Mouse (Mus musculus) liver, adult 2 months (tissue): Measurements from ENCODE around the gene Ppp1r13b. TPM values are rescaled to one million over a fixed set of nuclear protein-coding genes. Genes with fewer than 3 reads are reported as not detected.

Source experiments
- DNase-seq: peaks from one replicate; pipeline ENCODE4 v3.0.0-alpha.2; 2011; ENCODE audit warnings: low read depth, low spot score; ENCODE audit errors: extremely low read depth
- H3K27ac ChIP-seq: fragments of 200-500 bp; replicated peaks from 2 replicates; pipeline ENCODE4 v1.5.1; 2012; ENCODE audit warnings: low read depth, mild to moderate bottlenecking, control low read depth, inconsistent platforms, low read length; ENCODE audit not compliant: insufficient read depth
- H3K27me3 ChIP-seq: fragments of 200-500 bp; 2 replicates; pipeline ENCODE4 v1.6.1; 2012; ENCODE audit warnings: mild to moderate bottlenecking, moderate library complexity, low read length, inconsistent platforms; ENCODE audit not compliant: control insufficient read depth, insufficient read depth
- H3K36me3 ChIP-seq: fragments of 200-500 bp; 2 replicates; pipeline ENCODE4 v1.6.1; 2012; ENCODE audit warnings: low read length, inconsistent platforms; ENCODE audit not compliant: control insufficient read depth, insufficient read depth
- H3K4me1 ChIP-seq: fragments of 200-500 bp; 2 replicates; pipeline ENCODE4 v1.6.1; 2011; ENCODE audit warnings: low read length; ENCODE audit not compliant: control insufficient read depth, insufficient read depth
- H3K4me3 ChIP-seq: fragments of 200-500 bp; 2 replicates; pipeline ENCODE4 v1.5.1; 2011; ENCODE audit warnings: low read depth, mild to moderate bottlenecking, control low read depth, low read length, moderate library complexity; ENCODE audit not compliant: insufficient read depth
- H3K79me2 ChIP-seq: fragments of 200-500 bp; 2 replicates; pipeline ENCODE4 v1.6.1; 2012; ENCODE audit warnings: inconsistent platforms, mild to moderate bottlenecking, low read length, moderate library complexity; ENCODE audit not compliant: control insufficient read depth, insufficient read depth
- H3K9ac ChIP-seq: fragments of 200-500 bp; 2 replicates; pipeline ENCODE4 v1.6.1; 2012; ENCODE audit warnings: low read depth, mild to moderate bottlenecking, control low read depth, inconsistent platforms, low read length
- CTCF ChIP-seq: fragments of 200-500 bp; IDR thresholded peaks from 2 replicates; pipeline ENCODE4 v1.5.1; 2011; ENCODE audit warnings: low read depth, low read length, control low read depth
- POLR2A ChIP-seq: fragments of 200-500 bp; IDR thresholded peaks from 2 replicates; pipeline ENCODE4 v1.6.1; 2011; ENCODE audit warnings: low read length, control low read depth; ENCODE audit not compliant: insufficient read depth; ENCODE audit errors: extremely low read depth
- WGBS: fragments of 180-500 bp; shearing (Covaris S2); methylation state at CpG from one replicate; pipeline ENCODE4 v1.1.7; 2018; 5-methylcytosine and 5-hydroxymethylcytosine counted together
- polyA plus RNA-seq: library from polyadenylated mRNA; depleted of rRNA; stranded (reverse); fragments of >200 nt; gene quantifications from 2 replicates; pipeline ENCODE4 v1.2.3, GENCODE M21; 2012
- total RNA-seq: library from RNA; depleted of rRNA; stranded (reverse); fragments of >200 nt; gene quantifications from 2 replicates; pipeline ENCODE4 v1.2.3, GENCODE M21; 2014

The Ppp1r13b gene
- total and polyA plus RNA-seq, 2 experiments = 2.9 to 5.4 TPM

DNA sequence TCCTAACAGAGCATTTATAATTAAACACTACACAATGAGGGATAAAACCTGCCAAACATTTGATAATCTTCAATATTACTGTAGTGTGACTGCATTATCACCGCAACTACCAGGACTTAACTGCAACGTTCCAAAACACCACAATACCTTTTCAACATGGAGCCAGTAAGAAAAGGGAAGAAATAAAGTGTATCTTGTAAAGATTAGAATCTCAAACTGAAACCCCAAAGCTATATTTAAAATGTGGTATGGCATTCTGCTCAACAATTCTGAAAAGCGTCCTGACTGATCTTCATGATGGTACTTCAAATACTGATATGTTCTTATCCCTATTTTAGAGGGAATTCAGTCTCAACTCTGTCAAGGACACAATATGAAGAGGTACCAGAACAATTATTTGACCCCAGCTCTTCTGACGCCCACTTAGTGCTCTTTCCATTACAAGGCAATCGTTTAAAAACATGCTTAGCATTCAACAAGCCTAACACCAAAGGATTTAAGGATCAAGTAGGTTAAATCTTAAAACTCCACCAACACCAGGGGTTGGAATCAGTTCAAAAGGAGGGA lies 1.5 kb downstream of the Ppp1r13b start:
- WGBS = 66% methylated on average over 5 of the region's 5 CpGs
- H3K4me3 ChIP-seq = no peak overlapping the region
- H3K27me3 ChIP-seq = no peaks in the 10 kb centered on the region
- TF ChIP-seq CTCF = no peak
- TF ChIP-seq POLR2A = no peak
- no peak overlapping the region for H3K27ac ChIP-seq
- H3K4me1 ChIP-seq = peaks cover 13% of the 10 kb centered on the region
- no peak for DNase-seq
- H3K36me3 ChIP-seq = no peaks in the 10 kb centered on the region
- peaks cover 12% of the 10 kb centered on the region; the same call in 1 of the 2 replicates for H3K79me2 ChIP-seq
- H3K9ac ChIP-seq = no peak overlapping the region

DNA sequence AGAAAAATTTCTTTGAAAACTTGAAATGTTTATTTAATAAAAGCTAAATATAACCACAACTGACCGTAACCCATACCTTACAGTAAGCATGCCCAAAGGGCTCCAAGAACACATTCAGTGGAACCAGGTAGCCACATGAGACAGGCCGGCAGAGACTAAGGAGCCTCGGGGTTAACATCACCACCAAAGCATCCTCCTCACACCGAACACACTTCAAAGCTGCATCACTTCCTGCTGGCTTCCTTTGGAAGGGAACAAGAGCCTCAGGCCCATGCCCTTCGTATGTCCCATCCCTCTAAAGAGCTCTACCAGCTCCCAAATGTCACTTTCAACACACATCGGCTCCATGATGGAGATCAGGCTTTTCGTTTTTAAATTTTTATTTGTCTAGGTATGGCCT lies 5.4 kb downstream of the Ppp1r13b start:
- H3K79me2 ChIP-seq = peaks cover 39% of the 10 kb centered on the region
- H3K27me3 ChIP-seq = no peaks in the 10 kb centered on the region
- H3K4me1 ChIP-seq = peaks cover 15% of the 10 kb centered on the region
- H3K27ac ChIP-seq = no peak overlapping the region
- 77% methylated on average over 7 of the region's 7 CpGs for WGBS
- no peak overlapping the region for H3K9ac ChIP-seq
- DNase-seq = no peak
- H3K36me3 ChIP-seq = no peaks in the 10 kb centered on the region
- H3K4me3 ChIP-seq = no peak overlapping the region
- TF ChIP-seq POLR2A (no peak), CTCF (no peak)

- Histone ChIP-seq H3K27me3 (no peaks in the 10 kb centered on the region), H3K36me3 (no peaks in the 10 kb centered on the region), H3K4me1 (peaks cover 17% of the 10 kb centered on the region), H3K9ac (no peak overlapping the region), H3K79me2 (peaks cover 36% of the 10 kb centered on the region), H3K27ac (no peak overlapping the region; the same call in 1 of the 2 replicates), H3K4me3 (no peak overlapping the region)
- TF ChIP-seq CTCF (no peak), POLR2A (no peak)
- WGBS = 48% methylated on average over 12 of the region's 12 CpGs
- peak; percentile 24 for DNase-seq
Measured at GRCm38 (mm10) chr12:111901105-111901875, 6.6 kb downstream of the Ppp1r13b start.

DNA sequence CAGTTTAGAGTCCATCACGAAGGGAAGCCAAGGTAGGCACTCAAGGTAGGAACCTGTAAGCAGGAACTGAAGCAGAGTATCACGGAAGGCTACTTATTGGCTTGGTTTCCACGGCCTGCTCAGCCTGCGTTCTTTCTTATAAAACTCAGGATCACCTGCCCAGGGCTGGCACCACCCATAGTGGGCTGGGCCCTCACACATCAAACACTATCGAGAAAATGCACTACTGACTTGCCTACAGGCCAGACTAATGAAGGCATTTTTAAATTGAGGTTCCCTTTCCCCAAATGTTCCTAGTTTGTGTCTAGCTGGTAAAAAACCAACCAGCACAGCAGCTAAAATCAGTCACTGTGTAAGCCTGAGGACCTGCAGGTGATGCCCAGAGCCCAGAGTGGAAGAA lies 8.3 kb downstream of the Ppp1r13b start:
- Histone ChIP-seq H3K27ac (no peak overlapping the region), H3K4me1 (peaks cover 19% of the 10 kb centered on the region), H3K79me2 (peaks cover 41% of the 10 kb centered on the region), H3K9ac (no peak overlapping the region), H3K4me3 (no peak overlapping the region), H3K27me3 (no peaks in the 10 kb centered on the region), H3K36me3 (no peaks in the 10 kb centered on the region)
- no peak for DNase-seq
- WGBS = 81% methylated on average over 5 of the region's 5 CpGs
- TF ChIP-seq POLR2A (no peak), CTCF (no peak)

DNA sequence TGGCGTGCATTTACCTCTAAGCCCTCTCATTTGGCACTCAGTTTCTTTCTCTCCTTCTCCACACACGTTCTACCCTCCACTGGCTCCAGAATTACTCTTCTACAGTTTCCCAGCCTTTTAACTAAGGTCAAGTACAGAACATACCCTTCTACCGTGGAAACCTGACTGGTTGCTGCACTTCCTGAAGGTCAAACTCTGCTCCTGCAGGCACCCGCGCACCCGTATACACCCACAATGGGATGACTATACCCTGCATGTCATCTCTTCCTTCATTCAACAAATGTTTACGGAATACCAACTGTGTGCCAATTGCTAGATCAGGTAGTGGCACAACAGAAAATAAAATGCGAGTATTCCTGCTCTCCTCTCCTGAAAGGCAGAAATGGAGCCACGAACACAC lies 9.2 kb downstream of the Ppp1r13b start:
- Histone ChIP-seq H3K9ac (no peak overlapping the region), H3K4me1 (peaks cover 23% of the 10 kb centered on the region), H3K79me2 (peaks cover 41% of the 10 kb centered on the region), H3K36me3 (no peaks in the 10 kb centered on the region), H3K27ac (no peak overlapping the region), H3K27me3 (no peaks in the 10 kb centered on the region), H3K4me3 (no peak overlapping the region)
- no peak for DNase-seq
- no peak for TF ChIP-seq CTCF
- no peak for TF ChIP-seq POLR2A
- WGBS = 68% methylated on average over 9 of the region's 9 CpGs
